Mouse (Mus musculus) midbrain, postnatal 0 days (tissue): ENCODE measurements at regions not wholly inside any gene's neighbourhood (a gene's known extent, or its start where the extent isn't known, plus 50 kb on each side); places are given as distances from the start of the nearest gene placed in this dataset.
"Not testable (repeated sequence)": the region's sequence is repeated elsewhere in the genome, so short reads cannot be mapped to it uniquely, and the experiment has no call there.

ENCODE experiments used
- ATAC-seq: fragments of 200-750 bp; cut with Nextera tagmentation; 2 replicates; pipeline ENCODE4 v1.8.0; 2017; ENCODE audit warnings: moderate number of reproducible peaks, mild to moderate bottlenecking, moderate TSS enrichment, moderate library complexity; ENCODE audit not compliant: low FRiP score
- DNase-seq: peaks from one replicate; pipeline ENCODE4 v3.0.0-alpha.2; 2015; ENCODE audit warnings: low spot score
- H3K27ac ChIP-seq: fragments of 300-500 bp; sonication (generic); 2 replicates; pipeline ENCODE4 v1.5.1; 2014; ENCODE audit warnings: low read depth, mild to moderate bottlenecking, low read length, mixed read lengths
- H3K27me3 ChIP-seq: fragments of 300-500 bp; sonication (generic); 2 replicates; pipeline ENCODE4 v1.6.1; 2014; ENCODE audit warnings: low read length, control low read depth, mixed read lengths; ENCODE audit not compliant: insufficient read depth
- H3K36me3 ChIP-seq: fragments of 300-500 bp; sonication (generic); 2 replicates; pipeline ENCODE4 v1.6.1; 2014; ENCODE audit warnings: low read length, control low read depth, mixed read lengths; ENCODE audit not compliant: insufficient read depth
- H3K4me1 ChIP-seq: fragments of 300-500 bp; sonication (generic); 2 replicates; pipeline ENCODE4 v1.6.1; 2014; ENCODE audit warnings: mild to moderate bottlenecking, control low read depth, antibody characterized with exemption, low read length, mixed read lengths; ENCODE audit not compliant: insufficient read depth
- H3K4me2 ChIP-seq: fragments of 300-500 bp; sonication (generic); 2 replicates; pipeline ENCODE4 v1.6.1; 2014; ENCODE audit warnings: low read depth, mild to moderate bottlenecking, low read length, mixed read lengths; ENCODE audit not compliant: poor library complexity, severe bottlenecking
- H3K4me3 ChIP-seq: fragments of 300-500 bp; sonication (generic); 2 replicates; pipeline ENCODE4 v1.5.1; 2014; ENCODE audit warnings: low read depth, mild to moderate bottlenecking, low read length, moderate library complexity
- H3K9ac ChIP-seq: fragments of 300-500 bp; sonication (generic); replicated peaks from 2 replicates; pipeline ENCODE4 v1.6.1; 2014; ENCODE audit warnings: mild to moderate bottlenecking, low read length, moderate library complexity, mixed read lengths; ENCODE audit not compliant: poor library complexity, severe bottlenecking
- H3K9me3 ChIP-seq: fragments of 300-500 bp; sonication (generic); 2 replicates; pipeline ENCODE4 v1.6.1; 2016; ENCODE audit warnings: low read length, control low read depth
- CTCF ChIP-seq: IDR thresholded peaks from 2 replicates; pipeline ENCODE4 v1.5.1; 2016; ENCODE audit warnings: antibody characterized with exemption, mild to moderate bottlenecking
- WGBS: fragments of 180-500 bp; shearing (Covaris S2); extraction: QIAGEN DNeasy Blood & Tissue Kit; methylation state at CpG from one replicate; pipeline ENCODE4 v1.1.7; 2014; 5-methylcytosine and 5-hydroxymethylcytosine counted together

- 13% methylated on average over 1 of the region's 1 CpGs for WGBS
- H3K4me3 ChIP-seq, result no peak overlapping the region
- H3K4me1 ChIP-seq, result no peaks in the 10 kb centered on the region
- ATAC-seq, result peak; percentile 73; the same call in 1 of the 2 replicates
- no peak overlapping the region for H3K9ac ChIP-seq
- no peak overlapping the region for H3K4me2 ChIP-seq
- no peaks in the 10 kb centered on the region for H3K9me3 ChIP-seq
- peak overlapping the region; percentile 38; the same call in 1 of the 2 replicates for H3K27ac ChIP-seq
- H3K27me3 ChIP-seq, result no peaks in the 10 kb centered on the region
- H3K36me3 ChIP-seq, result no peaks in the 10 kb centered on the region
- peak; percentile 49 for DNase-seq
- no peak for TF ChIP-seq CTCF
Observed at GRCm38 (mm10) chr11:40309646-40310045, 385.4 kb downstream of the Mat2b start.

GRCm38 (mm10) chr11:40302568-40302967 lies 392.4 kb downstream of the Mat2b start:
- H3K4me2 ChIP-seq, result no peak overlapping the region
- no peaks in the 10 kb centered on the region for H3K27me3 ChIP-seq
- no peak overlapping the region for H3K27ac ChIP-seq
- 73% methylated on average over 2 of the region's 2 CpGs for WGBS
- no peak for TF ChIP-seq CTCF
- no peak for DNase-seq
- H3K9me3 ChIP-seq, result no peaks in the 10 kb centered on the region
- no peak overlapping the region for H3K4me3 ChIP-seq
- no peaks in the 10 kb centered on the region for H3K4me1 ChIP-seq
- no peak overlapping the region for H3K9ac ChIP-seq
- H3K36me3 ChIP-seq, result no peaks in the 10 kb centered on the region
- no peak for ATAC-seq

- not testable (repeated sequence) for H3K27me3 ChIP-seq, H3K4me2 ChIP-seq, ATAC-seq, H3K9ac ChIP-seq, H3K4me1 ChIP-seq, H3K4me3 ChIP-seq, H3K27ac ChIP-seq, H3K9me3 ChIP-seq, H3K36me3 ChIP-seq, DNase-seq
- 85% methylated on average over 10 of the region's 10 CpGs for WGBS
Observed at GRCm38 (mm10) chr11:40299987-40300386, 395.0 kb downstream of the Mat2b start.

GRCm38 (mm10) chr11:40286936-40287335 lies 408.1 kb downstream of the Mat2b start:
- H3K9ac ChIP-seq, result no peak overlapping the region
- H3K36me3 ChIP-seq, result no peaks in the 10 kb centered on the region
- ATAC-seq (no peak), DNase-seq (no peak)
- no peak for TF ChIP-seq CTCF
- no peak overlapping the region for H3K27ac ChIP-seq
- no peaks in the 10 kb centered on the region for H3K9me3 ChIP-seq
- H3K27me3 ChIP-seq, result no peaks in the 10 kb centered on the region
- 24% methylated on average over 1 of the region's 1 CpGs for WGBS
- no peaks in the 10 kb centered on the region for H3K4me1 ChIP-seq
- no peak overlapping the region for H3K4me2 ChIP-seq
- no peak overlapping the region for H3K4me3 ChIP-seq

- H3K4me1 ChIP-seq, result no peaks in the 10 kb centered on the region
- no peaks in the 10 kb centered on the region for H3K27me3 ChIP-seq
- DNase-seq (no peak), ATAC-seq (no peak)
- H3K4me2 ChIP-seq, result no peak overlapping the region
- no peak overlapping the region for H3K4me3 ChIP-seq
- 23% methylated on average over 4 of the region's 4 CpGs for WGBS
- no peak overlapping the region for H3K9ac ChIP-seq
- no peaks in the 10 kb centered on the region for H3K9me3 ChIP-seq
- TF ChIP-seq CTCF, result no peak
- no peak overlapping the region for H3K27ac ChIP-seq
- no peaks in the 10 kb centered on the region for H3K36me3 ChIP-seq
Observed at GRCm38 (mm10) chr11:40286391-40286790, 408.6 kb downstream of the Mat2b start.

GRCm38 (mm10) chr11:40276737-40277136 lies 418.3 kb downstream of the Mat2b start:
- no peak for TF ChIP-seq CTCF
- Histone ChIP-seq H3K4me1 (no peaks in the 10 kb centered on the region), H3K27ac (no peak overlapping the region), H3K4me3 (no peak overlapping the region), H3K36me3 (no peaks in the 10 kb centered on the region), H3K9me3 (no peaks in the 10 kb centered on the region), H3K4me2 (no peak overlapping the region), H3K9ac (no peak overlapping the region), H3K27me3 (no peaks in the 10 kb centered on the region)
- peak; percentile 21 for DNase-seq
- WGBS, result 81% methylated on average over 1 of the region's 1 CpGs
- no peak for ATAC-seq
